Mouse (Mus musculus) embryonic fibroblast, embryonic 13.5 days (primary cell): ENCODE data around the gene Prdm16. TPM values are rescaled to one million over a fixed set of nuclear protein-coding genes. Genes with fewer than 3 reads are reported as not detected.

Source experiments
- H3K27ac ChIP-seq: 2 replicates; pipeline ENCODE4 v1.5.1; 2012; ENCODE audit warnings: low read length, control low read depth, inconsistent platforms; ENCODE audit not compliant: insufficient read depth
- H3K4me1 ChIP-seq: 2 replicates; pipeline ENCODE4 v1.6.1; 2011; ENCODE audit warnings: low read length; ENCODE audit not compliant: control insufficient read depth, insufficient read depth
- H3K4me3 ChIP-seq: 2 replicates; pipeline ENCODE4 v1.5.1; 2011; ENCODE audit warnings: mild to moderate bottlenecking, control low read depth, low read length; ENCODE audit not compliant: insufficient read depth
- CTCF ChIP-seq: IDR thresholded peaks from 2 replicates; pipeline ENCODE4 v1.5.1; 2011; ENCODE audit warnings: mild to moderate bottlenecking, control low read depth, low read length, moderate library complexity, borderline replicate concordance; ENCODE audit not compliant: insufficient read depth
- POLR2A ChIP-seq: IDR thresholded peaks from 2 replicates; pipeline ENCODE4 v1.6.1; 2011; ENCODE audit warnings: low read depth, mild to moderate bottlenecking, control low read depth, low read length, moderate library complexity
- polyA plus RNA-seq: library from polyadenylated mRNA; stranded (reverse); fragments of >200 nt; gene quantifications from 2 replicates; pipeline ENCODE4 v1.2.4, GENCODE M21; 2011; ENCODE audit warnings: low read depth; ENCODE audit not compliant: missing spikeins, insufficient read length

Prdm16 gene
- 3.1 and 3.8 TPM in 2 replicates for polyA plus RNA-seq

- Histone ChIP-seq H3K4me1 (no peaks in the 10 kb centered on the region), H3K4me3 (peak within 1 kb of the TSS; percentile 58), H3K27ac (peak within 1 kb of the TSS; percentile 66)
- peak; percentile 67 for TF ChIP-seq POLR2A
- TF ChIP-seq CTCF, result no peak
Observed at GRCm38 (mm10) chr4:154636721-154637311, at the start of gene Prdm16. Gene Prdm16 (minus strand): TSS chr4:154636873.

GRCm38 (mm10) chr4:154683068-154683752 lies 46.5 kb upstream of the Prdm16 start:
- TF ChIP-seq POLR2A, result no peak
- TF ChIP-seq CTCF, result no peak
- Histone ChIP-seq H3K4me3 (no peak overlapping the region), H3K4me1 (no peaks in the 10 kb centered on the region), H3K27ac (no peak overlapping the region)

DNA sequence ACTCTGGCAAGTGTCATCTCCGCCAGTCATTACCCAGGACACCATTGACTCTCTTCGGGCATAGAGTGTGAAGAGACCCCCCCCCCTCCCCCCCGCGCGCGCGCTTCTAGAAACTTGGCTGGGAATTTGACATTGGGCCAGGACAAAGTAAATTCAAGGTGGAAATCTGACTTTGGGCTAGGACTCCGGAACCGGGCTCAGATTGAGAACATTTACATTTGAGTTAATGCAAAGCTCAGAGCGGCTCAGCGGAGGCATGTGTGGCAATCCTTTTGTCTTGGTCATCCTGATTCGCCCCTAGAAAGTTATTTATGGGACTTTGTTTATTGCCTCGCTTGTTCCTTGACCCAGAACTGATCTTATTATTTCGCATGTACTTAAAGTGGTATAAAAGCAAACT lies 45.6 kb upstream of the Prdm16 start:
- Histone ChIP-seq H3K27ac (no peak overlapping the region), H3K4me1 (no peaks in the 10 kb centered on the region), H3K4me3 (no peak overlapping the region)
- no peak for TF ChIP-seq CTCF
- no peak for TF ChIP-seq POLR2A

GRCm38 (mm10) chr4:154675441-154676000 lies 38.8 kb upstream of the Prdm16 start:
- H3K4me3 ChIP-seq, result no peak overlapping the region
- TF ChIP-seq POLR2A, result no peak
- TF ChIP-seq CTCF, result no peak
- H3K27ac ChIP-seq, result no peak overlapping the region
- H3K4me1 ChIP-seq, result no peaks in the 10 kb centered on the region

- Histone ChIP-seq H3K27ac (no peak overlapping the region), H3K4me1 (no peaks in the 10 kb centered on the region), H3K4me3 (no peak overlapping the region)
- no peak for TF ChIP-seq CTCF
- no peak for TF ChIP-seq POLR2A
Observed at GRCm38 (mm10) chr4:154674966-154675365, 38.3 kb upstream of the Prdm16 start.

DNA sequence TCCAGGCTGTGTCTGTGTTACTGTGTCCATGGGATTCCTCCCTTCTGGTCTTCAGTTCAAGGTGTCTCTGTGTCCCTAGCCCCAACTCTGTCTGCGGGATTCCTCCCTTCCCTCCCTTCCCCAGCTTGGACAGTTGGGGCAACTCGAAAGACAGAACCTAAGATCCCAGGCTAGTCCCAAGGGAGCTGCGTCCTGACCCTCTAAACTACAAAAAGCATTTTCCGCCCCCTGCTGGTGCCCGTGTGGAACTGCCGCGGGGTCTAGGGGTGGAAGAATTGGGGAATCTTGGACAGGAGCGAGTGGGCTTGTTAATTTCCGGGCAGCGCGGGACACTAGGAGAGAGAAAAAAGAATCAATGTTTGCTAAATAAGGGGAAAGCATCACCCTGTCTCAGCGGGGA lies 37.9 kb upstream of the Prdm16 start:
- no peak overlapping the region for H3K27ac ChIP-seq
- no peaks in the 10 kb centered on the region for H3K4me1 ChIP-seq
- no peak overlapping the region for H3K4me3 ChIP-seq
- TF ChIP-seq CTCF (peak; percentile 18; the same call in 1 of the 2 replicates), POLR2A (no peak)

DNA sequence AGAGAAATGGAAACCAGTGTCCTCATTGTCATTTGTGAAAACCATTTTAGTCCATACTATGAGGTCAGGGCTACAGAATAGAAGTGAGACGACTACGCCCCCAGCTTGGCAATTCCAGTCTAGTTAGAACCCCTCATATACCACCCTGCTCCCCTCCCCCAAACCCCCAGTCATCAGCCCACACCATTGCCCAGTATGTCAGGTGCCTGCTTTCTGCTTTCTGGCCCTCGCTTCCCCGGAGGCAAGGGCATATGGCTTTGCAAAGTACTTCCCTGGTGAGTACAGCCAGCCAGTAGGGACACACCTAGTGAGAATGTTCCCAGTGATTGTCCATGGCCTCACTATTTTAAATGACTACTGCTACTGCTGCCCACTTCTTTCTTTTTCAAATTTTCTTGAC lies 37.3 kb upstream of the Prdm16 start:
- no peak overlapping the region for H3K27ac ChIP-seq
- TF ChIP-seq CTCF (no peak), POLR2A (no peak)
- no peaks in the 10 kb centered on the region for H3K4me1 ChIP-seq
- H3K4me3 ChIP-seq, result no peak overlapping the region

DNA sequence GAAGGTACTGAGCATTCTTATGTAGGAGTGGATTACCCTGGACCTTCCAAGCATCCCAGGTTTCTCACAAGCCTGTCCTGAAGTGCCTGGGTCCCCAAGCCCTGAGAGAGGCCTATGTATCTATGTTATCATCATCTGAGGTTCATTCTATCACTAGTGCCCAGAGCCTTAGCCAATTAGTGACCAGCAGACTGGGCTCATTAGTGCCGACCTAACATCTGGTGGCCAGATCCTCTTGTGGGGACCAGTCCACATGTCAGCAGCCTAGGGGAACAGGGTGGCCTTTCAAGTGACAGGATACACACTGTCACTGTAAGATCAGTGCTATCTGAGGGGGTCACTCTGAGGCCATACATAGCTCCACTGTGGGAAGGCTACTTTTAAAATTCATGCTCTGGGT lies 35.4 kb upstream of the Prdm16 start:
- Histone ChIP-seq H3K4me3 (no peak overlapping the region), H3K27ac (no peak overlapping the region), H3K4me1 (no peaks in the 10 kb centered on the region)
- no peak for TF ChIP-seq CTCF
- TF ChIP-seq POLR2A, result no peak

DNA sequence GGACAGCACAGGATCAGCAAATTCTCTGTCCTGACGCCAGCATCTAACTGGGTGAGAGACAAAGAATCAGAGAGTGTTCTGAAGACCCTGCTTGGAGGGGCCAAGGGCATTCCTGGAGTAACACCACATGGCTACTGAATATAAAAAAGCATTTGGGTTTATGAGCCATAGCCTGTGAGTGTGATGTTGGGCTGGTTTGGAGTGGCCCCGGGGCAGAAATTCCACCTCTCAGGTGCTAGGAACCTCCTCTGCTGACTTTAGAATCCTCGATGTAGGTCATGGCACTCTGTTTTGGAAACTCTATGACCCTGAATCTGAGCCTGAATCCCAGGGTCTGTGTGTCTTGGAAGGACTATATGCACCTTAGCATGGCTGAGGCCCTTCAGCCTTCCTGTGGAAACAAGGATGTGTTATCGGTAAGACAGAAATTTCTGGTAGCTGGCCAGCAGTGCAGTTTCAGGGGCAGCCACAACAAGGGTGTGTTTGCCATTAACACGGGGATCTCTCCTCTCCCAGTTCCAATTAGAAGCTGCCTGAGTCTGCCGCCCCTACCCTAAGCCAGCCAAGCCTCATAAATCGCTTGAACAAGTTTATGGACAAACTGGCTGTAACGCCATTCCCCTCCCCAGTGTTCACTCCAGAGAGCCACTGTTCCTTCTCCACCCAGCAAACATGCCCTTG lies 34.7 kb upstream of the Prdm16 start:
- Histone ChIP-seq H3K4me3 (no peak overlapping the region), H3K4me1 (no peaks in the 10 kb centered on the region)
- no peak for TF ChIP-seq POLR2A
- TF ChIP-seq CTCF, result no peak

GRCm38 (mm10) chr4:154667767-154668166 lies 31.1 kb upstream of the Prdm16 start, which contains the start of gene Actrt2:
Gene Actrt2 (minus strand): TSS chr4:154667867.
- Histone ChIP-seq H3K27ac (no peak within 1 kb of the TSS), H3K4me1 (no peaks in the 10 kb centered on the region), H3K4me3 (no peak within 1 kb of the TSS)
- TF ChIP-seq CTCF, result no peak
- no peak for TF ChIP-seq POLR2A

More for the DNA sequence above, 34.7 kb upstream of the Prdm16 start:
- no peak overlapping the region for H3K27ac ChIP-seq
